Mouse (Mus musculus) CD4-positive, CD25-positive, alpha-beta regulatory T cell, adult 2 months (primary cell): ENCODE data around the gene Dnah11.
"Not testable (repeated sequence)": the region's sequence is repeated elsewhere in the genome, so short reads cannot be mapped to it uniquely, and the experiment has no call there.

ENCODE experiments used
- DNase-seq: peaks from one replicate; pipeline ENCODE4 v3.0.0-alpha.2; 2012; ENCODE audit warnings: low read depth, low spot score

Dnah11 gene

GRCm38 (mm10) chr12:117980315-117980714 lies 218.5 kb downstream of the Dnah11 start:
- DNase-seq, result no peak

- no peak for DNase-seq
Observed at GRCm38 (mm10) chr12:117973712-117974111, 225.1 kb downstream of the Dnah11 start.

- DNase-seq, result no peak
Observed at GRCm38 (mm10) chr12:117962698-117963097, 236.1 kb downstream of the Dnah11 start.

- DNase-seq, result peak; percentile 3
Observed at GRCm38 (mm10) chr12:117959213-117959612, 239.6 kb downstream of the Dnah11 start.

- DNase-seq, result no peak
Observed at GRCm38 (mm10) chr12:117946823-117947704, 251.8 kb downstream of the Dnah11 start.

- DNase-seq, result peak; percentile 28
Observed at GRCm38 (mm10) chr12:117941947-117942346, 256.9 kb downstream of the Dnah11 start.

GRCm38 (mm10) chr12:117938214-117938613 lies 260.6 kb downstream of the Dnah11 start:
- no peak for DNase-seq

GRCm38 (mm10) chr12:117932026-117932425 lies 266.8 kb downstream of the Dnah11 start:
- DNase-seq, result no peak

GRCm38 (mm10) chr12:117929768-117930167 lies 269.1 kb downstream of the Dnah11 start:
- no peak for DNase-seq

GRCm38 (mm10) chr12:117915826-117916588 lies 282.8 kb downstream of the Dnah11 start:
- DNase-seq, result no peak

GRCm38 (mm10) chr12:117914613-117915245 lies 284.1 kb downstream of the Dnah11 start:
- DNase-seq, result no peak

GRCm38 (mm10) chr12:117911396-117911795 lies 287.4 kb downstream of the Dnah11 start:
- no peak for DNase-seq

- not testable (repeated sequence) for DNase-seq
Observed at GRCm38 (mm10) chr12:117905232-117905840, 293.5 kb downstream of the Dnah11 start.

- no peak for DNase-seq
Observed at GRCm38 (mm10) chr12:117903671-117904070, 295.2 kb downstream of the Dnah11 start.

GRCm38 (mm10) chr12:117901352-117901751 lies 297.5 kb downstream of the Dnah11 start:
- DNase-seq, result not testable (repeated sequence)

- DNase-seq, result not testable (repeated sequence)
Observed at GRCm38 (mm10) chr12:117900798-117901197, 298.0 kb downstream of the Dnah11 start.

- DNase-seq, result no peak
Observed at GRCm38 (mm10) chr12:117887422-117887821, 311.4 kb downstream of the Dnah11 start.

- DNase-seq, result no peak
Observed at GRCm38 (mm10) chr12:117884627-117885026, 314.2 kb downstream of the Dnah11 start.

- DNase-seq, result no peak
Observed at GRCm38 (mm10) chr12:117878341-117878740, 320.5 kb downstream of the Dnah11 start.

- DNase-seq, result no peak
Observed at GRCm38 (mm10) chr12:117872265-117872664, 326.6 kb downstream of the Dnah11 start.

GRCm38 (mm10) chr12:117867708-117868564 lies 330.9 kb downstream of the Dnah11 start:
- no peak for DNase-seq
